Mouse (Mus musculus) midbrain, postnatal 0 days (tissue): ENCODE data around the gene Cadm4. TPM values are rescaled to one million over a fixed set of nuclear protein-coding genes. Genes with fewer than 3 reads are reported as not detected.
A peak's percentile ranks its signal among the peaks of the same experiment; 100 is the strongest.
"Not testable (repeated sequence)": the region's sequence is repeated elsewhere in the genome, so short reads cannot be mapped to it uniquely, and the experiment has no call there.

Experiments used
- ATAC-seq: fragments of 200-750 bp; cut with Nextera tagmentation; 2 replicates; pipeline ENCODE4 v1.8.0; 2017; ENCODE audit warnings: moderate number of reproducible peaks, mild to moderate bottlenecking, moderate TSS enrichment, moderate library complexity; ENCODE audit not compliant: low FRiP score
- DNase-seq: peaks from one replicate; pipeline ENCODE4 v3.0.0-alpha.2; 2015; ENCODE audit warnings: low spot score
- H3K27ac ChIP-seq: fragments of 300-500 bp; sonication (generic); 2 replicates; pipeline ENCODE4 v1.5.1; 2014; ENCODE audit warnings: low read depth, mild to moderate bottlenecking, low read length, mixed read lengths
- H3K27me3 ChIP-seq: fragments of 300-500 bp; sonication (generic); 2 replicates; pipeline ENCODE4 v1.6.1; 2014; ENCODE audit warnings: low read length, control low read depth, mixed read lengths; ENCODE audit not compliant: insufficient read depth
- H3K36me3 ChIP-seq: fragments of 300-500 bp; sonication (generic); 2 replicates; pipeline ENCODE4 v1.6.1; 2014; ENCODE audit warnings: low read length, control low read depth, mixed read lengths; ENCODE audit not compliant: insufficient read depth
- H3K4me1 ChIP-seq: fragments of 300-500 bp; sonication (generic); 2 replicates; pipeline ENCODE4 v1.6.1; 2014; ENCODE audit warnings: mild to moderate bottlenecking, control low read depth, antibody characterized with exemption, low read length, mixed read lengths; ENCODE audit not compliant: insufficient read depth
- H3K4me2 ChIP-seq: fragments of 300-500 bp; sonication (generic); 2 replicates; pipeline ENCODE4 v1.6.1; 2014; ENCODE audit warnings: low read depth, mild to moderate bottlenecking, low read length, mixed read lengths; ENCODE audit not compliant: poor library complexity, severe bottlenecking
- H3K4me3 ChIP-seq: fragments of 300-500 bp; sonication (generic); 2 replicates; pipeline ENCODE4 v1.5.1; 2014; ENCODE audit warnings: low read depth, mild to moderate bottlenecking, low read length, moderate library complexity
- H3K9ac ChIP-seq: fragments of 300-500 bp; sonication (generic); replicated peaks from 2 replicates; pipeline ENCODE4 v1.6.1; 2014; ENCODE audit warnings: mild to moderate bottlenecking, low read length, moderate library complexity, mixed read lengths; ENCODE audit not compliant: poor library complexity, severe bottlenecking
- H3K9me3 ChIP-seq: fragments of 300-500 bp; sonication (generic); 2 replicates; pipeline ENCODE4 v1.6.1; 2016; ENCODE audit warnings: low read length, control low read depth
- CTCF ChIP-seq: IDR thresholded peaks from 2 replicates; pipeline ENCODE4 v1.5.1; 2016; ENCODE audit warnings: antibody characterized with exemption, mild to moderate bottlenecking
- WGBS: fragments of 180-500 bp; shearing (Covaris S2); extraction: QIAGEN DNeasy Blood & Tissue Kit; methylation state at CpG from one replicate; pipeline ENCODE4 v1.1.7; 2014; 5-methylcytosine and 5-hydroxymethylcytosine counted together
- polyA plus RNA-seq: library from polyadenylated mRNA; unstranded; fragments of >200 nt; fragmentation: Nextera tagmentation; extraction: Ambion mirVana; gene quantifications from 2 replicates; pipeline ENCODE4 v1.2.1, GENCODE M21; 2015
- total RNA-seq: library from RNA; depleted of rRNA; stranded (reverse); fragments of >200 nt; gene quantifications from 2 replicates; pipeline ENCODE4 v1.2.3, GENCODE M21; 2014

Gene Cadm4
- total and polyA plus RNA-seq, 2 experiments from 2014 or later, result 88.1 to 354 TPM

DNA sequence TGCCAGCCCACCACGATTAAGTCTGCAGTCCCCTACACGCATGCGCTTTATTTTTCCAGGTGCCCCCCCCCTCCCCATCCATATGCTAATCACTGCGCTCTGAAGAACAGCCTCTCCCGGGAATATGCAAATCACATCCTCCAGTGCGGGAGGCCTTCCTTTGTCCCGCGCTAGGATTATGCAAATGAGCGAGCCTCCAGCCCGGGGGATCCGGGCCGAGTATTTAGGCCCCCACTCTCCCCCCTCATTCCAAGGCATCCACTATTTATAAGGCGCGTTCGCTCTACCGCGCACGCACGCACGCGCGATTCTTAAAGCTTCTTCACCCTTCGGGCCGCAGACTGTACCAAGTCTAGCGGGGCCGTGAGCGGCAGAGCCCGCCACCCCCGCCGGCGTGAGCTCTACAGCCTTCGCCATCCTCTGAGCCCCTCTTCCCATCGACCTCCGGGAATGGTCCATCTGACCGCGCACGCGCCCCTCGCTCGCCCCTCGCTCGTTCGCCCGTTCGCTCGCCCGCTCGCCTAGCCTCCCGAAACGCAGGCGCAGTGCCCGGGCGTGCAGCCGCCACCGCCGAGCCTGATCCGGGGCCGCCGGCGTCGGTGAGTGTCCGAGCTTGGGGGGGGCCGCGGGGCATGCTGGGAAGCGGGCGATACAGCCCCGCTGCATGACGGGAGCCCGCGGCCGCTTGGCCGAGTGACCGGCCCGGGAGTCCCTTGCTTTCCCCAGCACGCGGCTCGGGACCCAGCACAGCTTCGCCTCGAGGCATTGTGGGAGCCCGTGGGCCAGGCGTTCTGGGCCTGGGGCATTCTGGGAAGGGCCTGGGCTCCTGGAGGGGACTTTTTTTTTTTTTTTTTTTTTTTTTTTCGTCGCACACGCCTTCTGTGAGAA, 25.3 kb downstream of the Cadm4 start, which contains the start of gene Zfp428:
Zfp428 (plus strand) TSS at position 169 of the 888 bp plus-strand sequence.
- H3K4me3 ChIP-seq, result peak within 1 kb of the TSS; percentile 63
- peaks cover 19% of the 10 kb centered on the region for H3K36me3 ChIP-seq
- H3K4me1 ChIP-seq, result peaks cover 14% of the 10 kb centered on the region
- no peaks in the 10 kb centered on the region for H3K27me3 ChIP-seq
- under 1% methylated on average over 70 of the region's 84 CpGs for WGBS
- no peaks in the 10 kb centered on the region for H3K9me3 ChIP-seq
- peak; percentile 96 for DNase-seq
- peak within 1 kb of the TSS; percentile 65 for H3K4me2 ChIP-seq
- TF ChIP-seq CTCF, result no peak
- peak within 1 kb of the TSS; percentile 93 for H3K9ac ChIP-seq
- peak; percentile 89 for ATAC-seq
- peak within 1 kb of the TSS; percentile 99 for H3K27ac ChIP-seq

DNA sequence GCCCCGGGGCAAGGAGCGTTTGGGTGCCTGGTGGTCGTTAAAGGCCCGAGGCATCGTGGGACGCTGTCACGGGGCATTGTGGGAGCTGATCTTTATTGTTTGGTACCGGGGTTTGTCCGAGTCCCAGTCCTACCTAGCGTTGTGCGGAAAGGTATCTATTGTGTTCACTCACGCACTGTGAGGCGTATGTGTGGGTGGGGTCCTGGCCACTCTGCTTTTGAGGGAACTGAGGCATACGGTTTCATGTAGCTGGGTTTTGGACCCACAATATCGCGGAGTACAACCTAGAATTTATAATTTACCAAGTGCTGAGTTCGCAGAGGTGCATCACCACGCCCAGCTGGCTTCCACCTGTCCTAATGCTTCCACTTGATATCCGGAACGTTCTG, 25.9 kb downstream of the Cadm4 start:
- Histone ChIP-seq H3K9me3 (no peaks in the 10 kb centered on the region), H3K9ac (peak overlapping the region; percentile 93), H3K4me3 (peak overlapping the region; percentile 63), H3K4me2 (peak overlapping the region; percentile 65), H3K36me3 (peaks cover 22% of the 10 kb centered on the region), H3K27ac (peak overlapping the region; percentile 99), H3K4me1 (peaks cover 14% of the 10 kb centered on the region), H3K27me3 (no peaks in the 10 kb centered on the region)
- DNase-seq, result no peak
- ATAC-seq, result no peak
- WGBS, result under 1% methylated on average over 20 of the region's 20 CpGs
- TF ChIP-seq CTCF, result no peak

DNA sequence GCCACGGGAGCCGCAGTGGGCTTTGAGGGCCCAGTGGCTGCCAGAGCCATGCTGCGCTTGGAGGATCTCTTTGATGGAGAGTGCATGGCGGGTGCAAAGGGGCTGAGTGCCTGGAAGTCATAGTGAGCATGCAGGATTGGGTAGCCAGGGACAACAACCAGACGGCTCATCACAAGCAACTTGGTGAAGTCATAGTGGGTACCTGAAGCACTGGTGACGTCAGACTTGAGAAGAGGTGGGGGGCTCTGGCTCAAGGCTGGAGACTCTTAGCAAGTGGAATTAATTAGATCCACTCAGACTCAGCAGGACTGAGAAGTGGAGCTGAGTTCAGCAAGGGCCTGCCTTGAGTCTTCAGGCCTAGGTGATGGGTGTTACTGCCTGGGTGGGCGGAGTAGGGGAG, 30.5 kb downstream of the Cadm4 start, which contains the start of gene AC161166.1:
AC161166.1 (minus strand) TSS at position 101 of the 400 bp plus-strand sequence.
- peaks cover 6% of the 10 kb centered on the region for H3K4me1 ChIP-seq
- 83% methylated on average over 7 of the region's 7 CpGs for WGBS
- no peak for ATAC-seq

DNA sequence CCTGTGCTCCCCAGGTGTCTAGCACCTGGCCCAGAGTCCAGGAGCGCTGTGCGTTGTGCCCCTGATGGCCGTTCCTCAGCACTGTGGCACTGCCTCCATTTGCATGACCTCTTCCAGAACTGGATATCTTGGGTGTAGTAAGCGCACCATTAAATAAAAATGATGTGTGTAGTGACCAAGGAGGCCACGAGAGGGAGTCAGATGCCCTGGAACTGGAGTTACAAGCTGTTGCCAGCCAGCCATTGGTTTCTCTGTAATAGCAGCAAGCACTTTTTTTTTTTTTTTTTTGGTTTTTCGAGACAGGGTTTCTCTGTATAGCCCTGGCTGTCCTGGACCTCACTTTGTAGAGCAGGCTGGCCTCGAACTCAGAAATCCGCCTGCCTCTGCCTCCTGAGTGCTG, 34.5 kb downstream of the Cadm4 start:
- H3K4me1 ChIP-seq, H3K4me3 ChIP-seq, H3K9me3 ChIP-seq, H3K27me3 ChIP-seq, H3K9ac ChIP-seq, H3K4me2 ChIP-seq, H3K27ac ChIP-seq: not testable (repeated sequence)
- 0 out of 2 replicates have a peak, but pooled peaks have one; percentile 14 for ATAC-seq
- 68% methylated on average over 7 of the region's 8 CpGs for WGBS
- peaks cover 35% of the 10 kb centered on the region for H3K36me3 ChIP-seq
- peak; percentile 66 for TF ChIP-seq CTCF
- peak; percentile 73 for DNase-seq

More for the DNA sequence above, 30.5 kb downstream of the Cadm4 start, which contains the start of gene AC161166.1:
- no peak within 1 kb of the TSS for H3K4me3 ChIP-seq
- H3K9me3 ChIP-seq, result no peaks in the 10 kb centered on the region
- no peak within 1 kb of the TSS for H3K27ac ChIP-seq
- H3K36me3 ChIP-seq, result peaks cover 38% of the 10 kb centered on the region
- H3K9ac ChIP-seq, result 0 out of 2 replicates have a peak within 1 kb of the TSS, but pooled peaks have one; percentile 8
- no peak for DNase-seq
- TF ChIP-seq CTCF, result no peak
- no peaks in the 10 kb centered on the region for H3K27me3 ChIP-seq
- H3K4me2 ChIP-seq, result no peak within 1 kb of the TSS

DNA sequence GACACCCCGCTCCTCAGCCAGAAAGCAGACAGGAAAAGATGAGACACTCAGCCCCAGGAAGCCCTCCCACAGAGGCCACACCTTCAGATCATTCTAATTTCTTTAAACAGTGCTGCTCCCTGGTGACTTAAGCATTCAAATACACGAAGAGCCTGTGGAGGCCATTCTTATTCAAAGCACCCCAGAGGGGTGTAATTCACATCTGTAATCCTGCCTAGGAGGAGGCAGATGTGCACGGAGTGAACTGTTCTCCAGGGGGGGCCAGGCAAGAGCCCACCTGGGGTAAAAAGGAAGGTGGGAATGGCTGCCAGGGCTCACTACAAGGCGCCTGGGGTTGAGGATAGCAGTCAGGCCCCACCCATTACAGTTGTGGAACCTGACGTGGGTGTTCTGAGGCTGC, 35.3 kb downstream of the Cadm4 start:
- WGBS, result 33% methylated on average over 5 of the region's 5 CpGs
- H3K27me3 ChIP-seq, result no peaks in the 10 kb centered on the region
- H3K4me1 ChIP-seq, result no peaks in the 10 kb centered on the region
- H3K4me2 ChIP-seq, result no peak overlapping the region
- H3K9me3 ChIP-seq, result no peaks in the 10 kb centered on the region
- no peak for TF ChIP-seq CTCF
- peaks cover 30% of the 10 kb centered on the region for H3K36me3 ChIP-seq
- H3K4me3 ChIP-seq, result no peak overlapping the region
- ATAC-seq (no peak), DNase-seq (no peak)
- H3K9ac ChIP-seq, result no peak overlapping the region
- peak overlapping the region; percentile 43; the same call in 1 of the 2 replicates for H3K27ac ChIP-seq

DNA sequence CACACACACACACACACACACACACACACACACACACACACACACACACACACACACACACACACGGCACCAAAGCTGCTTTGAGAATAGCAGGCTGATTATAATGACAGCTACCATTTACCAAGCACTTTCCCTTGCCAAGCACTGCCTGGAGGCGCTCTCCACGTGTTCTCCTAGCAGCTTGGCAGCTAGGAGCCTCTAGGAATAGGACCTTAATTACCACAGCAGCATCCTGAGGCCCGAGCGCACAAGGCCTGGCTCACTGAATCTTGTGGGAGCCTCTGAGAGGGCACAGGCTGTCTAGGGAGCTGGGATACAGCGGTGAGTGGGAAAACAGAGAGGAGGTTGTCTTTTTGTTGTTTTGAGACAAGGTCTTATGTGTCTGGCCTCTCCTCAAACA, 35.8 kb downstream of the Cadm4 start:
- 39% methylated on average over 6 of the region's 6 CpGs for WGBS
- Histone ChIP-seq H3K4me1 (no peaks in the 10 kb centered on the region), H3K36me3 (peaks cover 25% of the 10 kb centered on the region), H3K4me2 (no peak overlapping the region), H3K9ac (no peak overlapping the region), H3K27me3 (no peaks in the 10 kb centered on the region), H3K4me3 (no peak overlapping the region), H3K9me3 (no peaks in the 10 kb centered on the region), H3K27ac (peak overlapping the region; percentile 51)
- DNase-seq (peak; percentile 62), ATAC-seq (no peak)
- no peak for TF ChIP-seq CTCF
